Mouse (Mus musculus) liver, adult 2 months (tissue): ENCODE data around the gene Il34.

Experiments used
- CTCF ChIP-seq: fragments of 200-500 bp; IDR thresholded peaks from 2 replicates; pipeline ENCODE4 v1.5.1; 2011; ENCODE audit warnings: low read depth, low read length, control low read depth
- POLR2A ChIP-seq: fragments of 200-500 bp; IDR thresholded peaks from 2 replicates; pipeline ENCODE4 v1.6.1; 2011; ENCODE audit warnings: low read length, control low read depth; ENCODE audit not compliant: insufficient read depth; ENCODE audit errors: extremely low read depth

GRCm38 (mm10) chr8:110716075-110716474 lies 89.6 kb downstream of the Il34 start:
- TF ChIP-seq CTCF (no peak), POLR2A (no peak)
